Mouse (Mus musculus): ENCODE measurements at regions not wholly inside any gene's neighbourhood (a gene's known extent, or its start where the extent isn't known, plus 50 kb on each side); places are given as distances from the start of the nearest gene placed in this dataset.

DNA sequence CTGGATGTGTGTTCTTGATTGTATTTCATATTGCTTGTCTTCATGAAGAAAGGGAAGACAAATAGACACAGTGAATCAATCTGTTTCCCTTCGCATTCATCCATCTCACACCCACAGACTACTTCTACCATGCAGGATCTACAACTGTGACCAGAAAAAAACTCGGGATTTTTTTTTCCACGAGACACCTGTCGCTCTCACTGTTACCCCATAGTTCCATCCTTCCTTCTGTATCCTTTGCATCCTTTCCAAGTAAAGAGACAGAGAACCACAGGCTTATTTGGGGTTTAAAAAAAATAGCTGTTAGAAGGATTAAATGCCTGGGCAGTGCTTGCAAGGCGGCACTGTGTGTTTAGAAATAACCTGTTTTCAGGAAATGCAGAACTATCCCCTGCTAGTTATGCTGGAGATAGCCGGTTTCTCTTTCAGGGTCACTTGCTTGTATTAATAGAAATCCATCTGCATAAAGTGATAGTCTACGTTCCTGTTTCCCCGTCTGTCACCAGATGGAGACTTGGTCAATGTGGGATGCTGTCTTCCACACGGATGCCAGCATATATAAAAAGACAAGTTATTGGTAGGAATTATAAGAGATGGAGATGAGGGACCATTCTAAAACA lies 144.2 kb upstream of the Stmnd1 start:
- intact Hi-C loops (cut with DNase I; ENCODE audit: low total_unique reads), result no loop called here
- no peak for DNase-seq

DNA sequence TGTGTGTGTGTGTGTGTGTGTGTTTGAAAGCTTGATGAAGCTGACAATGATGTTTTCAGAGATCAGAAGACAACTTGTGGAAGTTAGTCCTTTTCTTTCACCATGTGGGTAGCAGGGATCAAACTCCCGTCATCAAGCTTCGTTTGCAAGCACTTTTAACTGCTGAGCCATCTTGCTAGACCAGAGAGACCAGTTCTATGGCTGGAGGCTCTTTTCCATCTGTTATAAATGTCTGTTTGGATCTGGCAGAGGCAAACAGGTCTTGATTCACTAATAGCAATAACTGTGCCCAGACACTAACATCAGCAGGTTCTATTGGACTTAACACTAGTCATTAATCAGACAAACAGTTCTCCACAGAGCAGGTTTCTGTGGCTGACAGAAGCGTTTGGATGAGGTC lies 150.1 kb upstream of the Stmnd1 start:
- DNase-seq, result no peak
- intact Hi-C loops (cut with DNase I; ENCODE audit: low total_unique reads), result no loop called here

DNA sequence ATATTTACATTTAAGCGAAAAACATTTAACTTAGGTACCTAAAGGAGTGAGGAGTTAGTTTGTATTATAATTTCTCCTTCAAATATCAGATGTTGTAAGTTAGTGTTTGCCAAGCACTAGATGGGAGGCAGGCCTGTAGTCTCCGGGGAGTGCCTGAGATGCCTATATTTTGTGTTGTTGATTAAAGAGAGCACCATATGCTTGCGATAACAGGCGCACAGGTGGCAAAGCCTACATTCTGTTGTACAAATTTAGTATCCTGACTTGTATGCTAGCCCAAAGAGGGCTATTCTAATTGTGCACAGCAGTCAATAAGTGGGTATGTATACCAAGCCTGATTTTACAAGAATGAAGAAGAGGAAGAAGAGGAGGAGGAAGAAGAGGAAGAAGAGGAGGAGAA lies 151.8 kb upstream of the Atxn1 start:
- intact Hi-C loops (cut with DNase I; ENCODE audit: low total_unique reads), result no loop called here
- DNase-seq, result no peak

DNA sequence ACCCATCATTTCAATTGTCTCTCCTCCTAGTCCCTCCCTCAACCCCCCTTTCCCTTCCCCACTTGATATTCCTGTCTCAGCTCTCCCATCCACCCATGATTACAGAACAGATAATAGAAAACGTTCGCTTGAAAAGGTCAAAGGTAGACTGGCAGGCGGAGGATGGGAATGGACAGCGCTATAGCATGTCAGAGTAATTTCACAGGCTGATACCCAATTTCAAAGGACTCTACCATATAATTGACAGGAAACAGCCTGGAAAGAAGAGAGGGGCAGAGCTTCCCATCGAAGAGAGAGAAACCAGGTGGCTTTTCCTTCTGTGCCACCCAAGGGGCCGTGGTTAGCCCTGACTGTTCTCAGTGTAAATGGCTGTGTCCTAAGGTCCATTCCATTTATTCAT lies 140.2 kb upstream of the Atxn1 start:
- no peak for DNase-seq
- intact Hi-C loops (cut with DNase I; ENCODE audit: low total_unique reads), result no loop called here

DNA sequence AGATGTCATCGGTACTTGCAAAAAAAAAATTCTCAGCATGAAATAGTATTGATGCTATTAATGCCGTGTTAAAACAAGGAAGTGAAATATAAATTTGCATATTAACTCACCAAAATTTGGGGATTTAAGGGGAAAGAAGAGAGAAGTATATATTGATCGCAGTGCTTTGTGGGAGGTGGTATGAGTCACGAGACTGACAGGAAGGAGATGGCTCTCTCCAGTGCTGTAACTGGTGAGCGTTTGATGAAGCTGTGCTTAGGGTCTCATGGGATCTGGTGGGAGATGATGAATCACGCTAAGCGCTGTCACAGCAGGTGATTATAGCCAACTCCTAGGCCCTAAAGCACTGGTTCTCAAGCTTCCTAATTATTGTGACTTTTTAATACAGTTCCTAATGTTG lies 133.8 kb upstream of the Atxn1 start:
- DNase-seq, result no peak
- intact Hi-C loops (cut with DNase I; ENCODE audit: low total_unique reads), result no loop called here

DNA sequence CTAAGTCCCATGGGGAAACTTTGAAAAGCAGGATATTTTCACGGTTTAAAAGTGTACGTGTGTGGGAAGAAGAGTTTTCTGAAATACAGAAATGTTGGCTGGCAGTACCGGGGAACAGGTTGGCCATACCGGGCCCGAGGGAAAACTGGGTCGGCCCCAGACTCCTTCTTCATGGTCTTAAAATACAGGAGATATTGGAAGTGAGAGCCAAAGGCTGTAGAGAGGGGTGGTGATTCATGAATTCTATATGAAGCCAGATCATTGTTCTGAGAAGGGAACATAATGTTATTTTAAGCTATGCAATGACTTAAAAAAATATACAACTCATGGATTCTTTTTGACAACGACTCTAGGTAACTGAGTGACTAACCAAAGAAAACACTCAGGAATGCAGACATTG lies 133.3 kb upstream of the Atxn1 start:
- intact Hi-C loops (cut with DNase I; ENCODE audit: low total_unique reads), result no loop called here
- DNase-seq, result no peak

DNA sequence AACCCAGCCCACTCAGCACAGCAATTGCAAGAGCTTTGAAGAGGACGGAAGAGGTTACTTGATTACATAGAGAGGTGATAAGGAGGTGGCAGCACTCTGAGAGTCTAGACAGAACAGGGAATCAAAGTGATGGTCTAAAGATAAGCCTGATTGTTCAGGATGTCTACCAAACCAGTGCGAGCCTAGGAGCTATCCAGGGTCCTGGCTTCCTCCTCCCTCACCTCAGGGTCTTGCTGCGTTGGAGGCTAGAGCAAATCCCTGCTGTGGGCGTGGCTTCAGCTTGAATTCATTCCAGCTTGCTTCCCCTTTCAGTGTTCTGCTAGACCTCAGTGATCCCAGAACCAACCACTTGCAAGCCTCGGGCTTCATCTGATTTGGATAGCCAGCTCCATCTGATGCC lies 132.2 kb upstream of the Atxn1 start:
- intact Hi-C loops (cut with DNase I; ENCODE audit: low total_unique reads), result no loop called here
- no peak for DNase-seq

DNA sequence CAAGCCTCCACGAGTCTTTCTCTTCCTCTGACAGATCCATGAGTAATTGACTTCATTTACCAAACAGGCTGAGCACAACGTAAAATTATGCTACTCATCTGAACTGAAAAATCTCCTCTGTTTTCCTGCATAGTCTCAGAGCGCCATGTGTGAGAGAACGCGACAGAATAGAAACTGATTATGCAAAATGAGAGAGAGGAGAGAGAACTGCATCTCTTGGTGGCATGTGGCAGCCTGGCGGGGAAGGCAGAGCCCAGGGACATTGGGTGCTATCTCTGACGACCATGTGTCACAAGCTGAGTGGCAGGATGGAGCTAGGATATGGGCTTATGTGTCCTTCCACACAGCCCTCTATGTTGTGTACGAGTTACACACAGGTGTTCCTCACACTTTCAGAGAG lies 131.6 kb upstream of the Atxn1 start:
- DNase-seq, result no peak
- intact Hi-C loops (cut with DNase I; ENCODE audit: low total_unique reads), result no loop called here

DNA sequence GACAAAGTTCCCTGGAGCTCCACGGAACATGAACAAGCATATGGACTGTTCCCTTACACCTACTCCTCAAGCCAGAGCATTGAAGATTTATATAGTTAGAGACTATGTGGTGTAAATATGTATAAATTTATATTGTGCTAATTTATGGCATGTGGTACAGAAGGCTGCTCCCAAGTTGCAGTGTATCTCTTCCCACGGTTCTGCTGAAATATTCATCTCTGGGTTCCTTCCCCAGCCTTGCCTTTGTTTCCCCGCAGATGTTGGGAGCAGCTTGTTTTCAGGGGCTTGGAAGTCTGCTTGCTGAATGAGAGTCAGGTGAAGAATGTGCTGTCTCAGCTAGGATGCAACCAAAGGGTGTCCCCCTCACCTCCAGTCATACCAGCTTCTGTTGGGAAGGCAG lies 128.0 kb upstream of the Atxn1 start:
- no peak for DNase-seq
- intact Hi-C loops (cut with DNase I; ENCODE audit: low total_unique reads), result no loop called here

DNA sequence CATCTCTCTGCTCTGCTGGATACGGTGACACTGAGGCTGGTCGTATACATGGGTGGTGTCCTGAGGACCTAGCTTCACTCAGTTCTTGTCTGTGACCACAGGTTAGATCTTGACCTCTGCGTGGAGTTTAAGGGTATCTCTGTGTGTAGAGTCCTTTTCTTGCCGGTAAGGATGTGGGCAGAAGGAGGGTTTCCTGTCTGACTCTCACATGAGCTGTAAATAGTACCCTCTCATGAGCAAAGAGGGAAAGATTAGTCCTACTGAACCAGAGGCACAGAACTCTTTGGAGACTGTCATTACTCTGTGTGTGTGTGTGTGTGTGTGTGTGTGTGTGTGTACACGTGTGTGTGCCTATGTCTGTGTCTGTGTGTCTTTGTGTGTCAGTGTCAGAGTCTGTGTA lies 126.3 kb upstream of the Atxn1 start:
- DNase-seq, result no peak
- intact Hi-C loops (cut with DNase I; ENCODE audit: low total_unique reads), result no loop called here

DNA sequence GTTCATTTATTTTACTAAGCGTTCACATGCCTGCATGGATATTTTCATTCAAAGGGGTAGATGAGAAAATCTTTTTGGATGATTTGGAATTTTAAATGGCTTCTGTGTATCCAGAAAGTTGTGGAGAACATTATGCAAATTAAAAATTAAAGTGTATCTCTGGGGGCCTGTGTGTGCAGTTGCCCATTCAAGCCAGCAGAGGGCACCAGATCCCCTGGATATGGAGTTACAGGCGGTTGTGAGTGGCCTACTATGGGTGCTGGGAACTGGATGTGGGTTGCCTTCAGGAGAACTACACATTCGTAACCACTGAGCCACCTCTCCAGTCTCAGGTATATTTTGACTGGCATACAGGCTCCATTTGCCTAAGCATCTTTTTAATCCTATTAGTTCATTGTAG lies 123.4 kb upstream of the Atxn1 start:
- DNase-seq, result no peak
- intact Hi-C loops (cut with DNase I; ENCODE audit: low total_unique reads), result no loop called here

DNA sequence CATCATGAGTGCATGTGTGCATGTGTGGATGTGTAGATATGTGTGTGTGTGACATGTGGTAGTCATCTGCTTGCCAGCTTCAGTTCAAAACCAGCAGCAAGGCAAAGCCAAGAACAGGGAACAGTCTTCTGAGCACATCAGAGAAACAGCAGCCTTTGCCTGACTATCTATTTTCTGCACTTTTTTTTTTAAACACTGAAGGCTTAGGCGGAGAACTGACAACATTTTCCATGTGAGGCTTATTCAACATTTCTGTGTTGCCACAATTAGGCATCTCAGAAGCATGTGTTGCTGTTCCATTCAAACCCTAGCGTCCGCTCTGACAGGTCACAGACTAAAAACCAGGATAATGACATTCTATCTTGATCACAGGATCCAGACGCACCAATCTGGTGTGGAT lies 122.9 kb upstream of the Atxn1 start:
- no peak for DNase-seq
- intact Hi-C loops (cut with DNase I; ENCODE audit: low total_unique reads), result no loop called here

DNA sequence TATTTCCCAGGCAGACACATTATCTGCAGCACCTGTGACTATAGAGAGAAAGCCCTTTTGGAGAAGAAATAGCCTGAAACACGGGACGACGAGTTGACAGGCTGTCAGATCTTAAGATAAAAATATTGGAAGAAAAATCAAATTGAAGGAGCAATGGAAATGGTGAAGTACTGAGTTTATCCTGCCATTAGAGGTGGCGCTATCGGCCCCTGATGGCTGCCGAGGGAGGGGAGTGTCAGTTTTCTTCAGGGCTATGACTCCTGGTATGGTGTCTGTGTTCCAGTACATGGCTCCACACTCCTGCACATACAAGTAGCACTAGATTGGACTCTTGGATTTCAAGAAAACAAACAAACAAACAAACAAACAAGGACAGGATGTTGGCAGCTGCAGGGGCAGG lies 112.1 kb upstream of the Atxn1 start:
- intact Hi-C loops (cut with DNase I; ENCODE audit: low total_unique reads), result no loop called here
- DNase-seq, result no peak

DNA sequence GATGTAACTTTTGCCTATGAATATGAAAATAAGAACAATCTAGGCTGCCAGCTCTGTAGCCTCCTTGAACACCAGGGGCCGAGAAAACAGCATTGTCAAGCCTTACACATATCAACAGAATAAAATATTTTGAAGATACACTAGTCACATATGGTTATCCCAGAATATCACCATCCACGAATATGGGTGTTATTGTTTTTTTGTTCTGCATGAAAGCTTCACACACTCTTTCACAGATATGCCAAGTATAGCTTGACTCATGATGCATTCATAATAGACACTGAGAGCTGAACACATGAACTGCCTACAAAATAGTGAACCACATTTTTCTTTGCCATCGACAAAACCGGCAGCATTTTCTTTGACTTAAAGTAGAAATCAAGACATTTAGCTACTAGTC lies 106.9 kb upstream of the Atxn1 start:
- intact Hi-C loops (cut with DNase I; ENCODE audit: low total_unique reads), result no loop called here
- DNase-seq, result no peak

DNA sequence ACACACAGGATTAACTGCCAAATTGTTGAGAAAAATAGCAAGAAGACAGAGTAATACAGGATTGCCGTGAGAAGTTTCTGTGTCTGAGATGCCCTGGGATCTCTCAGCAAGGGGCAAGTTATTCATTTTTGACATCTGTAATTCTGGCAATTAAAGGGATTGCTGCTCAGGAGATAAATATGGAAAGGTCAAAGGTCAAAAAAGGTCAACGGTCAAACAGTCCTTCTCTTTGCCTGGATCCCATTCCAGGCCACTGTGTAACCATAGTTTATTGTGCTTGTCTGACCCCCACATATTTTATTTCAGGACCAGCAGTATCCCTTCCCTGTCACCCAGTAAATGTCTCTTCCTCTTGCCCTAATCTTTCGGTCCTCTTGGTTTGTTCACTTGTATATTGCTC lies 104.8 kb upstream of the Atxn1 start:
- intact Hi-C loops (cut with DNase I; ENCODE audit: low total_unique reads), result no loop called here
- no peak for DNase-seq

DNA sequence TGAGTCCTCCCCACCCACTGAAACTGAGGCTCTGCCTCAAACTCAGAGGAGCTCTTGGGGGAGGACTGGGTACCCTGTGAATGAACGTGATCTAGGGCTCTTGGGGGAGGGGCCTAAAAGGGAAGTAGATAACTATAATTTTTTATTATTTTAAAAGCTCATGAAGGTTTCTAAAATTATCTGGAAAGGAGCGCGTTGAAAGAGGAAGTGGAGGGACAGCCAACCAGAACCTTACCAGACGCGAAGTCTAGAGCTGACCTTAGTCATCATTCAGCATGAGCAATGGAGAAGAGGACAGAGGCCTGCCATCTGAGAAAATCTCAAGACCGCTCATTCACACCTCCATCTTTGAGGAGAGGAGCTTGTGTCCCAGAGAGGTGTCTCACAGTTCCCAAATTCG lies 98.0 kb upstream of the Atxn1 start:
- DNase-seq, result no peak
- intact Hi-C loops (cut with DNase I; ENCODE audit: low total_unique reads), result no loop called here

DNA sequence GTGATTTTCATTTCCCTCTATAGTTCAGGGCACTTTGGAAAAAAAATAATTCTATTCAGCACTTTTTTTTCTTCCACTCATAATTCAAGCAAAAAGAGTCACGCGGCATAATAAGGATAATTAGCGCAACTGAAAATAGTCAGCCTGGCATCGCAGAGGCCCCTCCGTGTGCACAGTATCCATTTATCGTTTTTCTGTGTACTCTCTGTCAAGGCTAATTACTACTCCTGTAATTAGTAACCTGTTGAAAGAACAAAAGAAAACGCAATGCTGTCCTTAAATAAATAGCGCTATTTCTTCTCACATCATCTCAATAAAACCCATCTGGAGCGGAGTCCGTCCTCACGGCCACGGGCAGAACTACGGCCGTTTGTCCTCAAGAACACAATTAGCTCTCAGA lies 95.1 kb upstream of the Atxn1 start:
- DNase-seq, result no peak
- intact Hi-C loops (cut with DNase I; ENCODE audit: low total_unique reads), result loop anchor here (10.0 kb wide), 1 partner anchor 185 kb away; no protein-coding TSS in a partner anchor

DNA sequence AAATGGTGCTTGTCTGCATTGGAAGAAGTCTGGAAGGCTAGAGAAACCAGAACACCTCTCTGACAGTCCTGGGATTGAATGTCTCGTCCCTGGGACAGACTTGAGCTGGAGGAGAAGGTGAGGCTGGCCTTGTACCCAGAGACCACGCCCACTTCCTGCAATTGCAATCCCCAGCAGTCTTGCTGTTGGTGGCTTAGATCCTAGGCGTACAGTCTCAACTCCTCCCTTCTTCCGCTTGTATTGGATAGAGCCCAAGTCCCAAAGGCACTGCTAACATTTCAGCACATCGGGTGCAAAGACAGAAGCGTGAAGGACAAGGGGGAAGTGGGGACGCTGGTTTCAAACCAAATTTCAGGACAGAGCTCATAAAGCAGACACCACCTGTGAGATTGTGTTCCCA lies 94.1 kb upstream of the Atxn1 start:
- intact Hi-C loops (cut with DNase I; ENCODE audit: low total_unique reads), result loop anchor here (10.0 kb wide), 1 partner anchor 186 kb away; no protein-coding TSS in a partner anchor
- no peak for DNase-seq

DNA sequence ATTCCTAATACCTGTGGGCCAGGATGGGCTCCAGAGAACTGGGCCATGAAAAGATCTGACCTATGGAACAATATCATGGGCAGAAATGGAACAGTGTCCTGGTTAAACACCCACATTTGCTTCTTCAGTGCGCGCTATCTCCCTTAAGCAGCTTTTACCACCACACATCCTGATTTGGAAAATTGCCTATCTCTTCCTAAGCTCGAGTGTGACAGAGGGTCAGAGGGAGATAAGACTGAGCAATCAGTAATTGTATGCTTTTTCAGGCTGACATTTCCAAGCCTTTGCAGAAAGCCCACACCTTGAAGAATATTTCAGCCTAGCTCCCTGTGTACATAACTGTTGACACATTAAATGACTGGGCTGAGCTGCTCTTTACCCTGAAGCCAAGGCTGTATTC lies 93.5 kb upstream of the Atxn1 start:
- no peak for DNase-seq
- intact Hi-C loops (cut with DNase I; ENCODE audit: low total_unique reads), result loop anchor here (10.0 kb wide), 1 partner anchor 186 kb away; no protein-coding TSS in a partner anchor

DNA sequence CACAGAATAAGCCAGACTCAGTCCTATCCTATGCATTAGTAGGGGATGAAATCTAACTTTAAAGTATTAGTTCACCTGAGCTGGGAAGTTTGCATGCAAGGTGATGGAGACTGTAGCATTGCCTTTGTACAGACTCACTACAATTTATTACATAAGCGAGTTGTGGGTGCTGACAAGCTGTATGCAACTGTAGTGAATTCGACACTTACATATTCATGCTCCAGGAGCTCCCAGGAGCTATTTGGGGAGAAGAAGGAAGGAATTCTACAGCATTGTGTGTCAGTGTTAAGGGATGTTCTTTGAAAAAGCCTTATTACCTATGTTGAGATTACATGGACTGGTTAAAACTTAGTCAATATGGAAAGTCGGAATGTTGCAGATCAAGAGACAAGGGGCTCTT lies 90.6 kb upstream of the Atxn1 start:
- no peak for DNase-seq
- intact Hi-C loops (cut with DNase I; ENCODE audit: low total_unique reads), result loop anchor here (10.0 kb wide), 1 partner anchor 189 kb away; no protein-coding TSS in a partner anchor

DNA sequence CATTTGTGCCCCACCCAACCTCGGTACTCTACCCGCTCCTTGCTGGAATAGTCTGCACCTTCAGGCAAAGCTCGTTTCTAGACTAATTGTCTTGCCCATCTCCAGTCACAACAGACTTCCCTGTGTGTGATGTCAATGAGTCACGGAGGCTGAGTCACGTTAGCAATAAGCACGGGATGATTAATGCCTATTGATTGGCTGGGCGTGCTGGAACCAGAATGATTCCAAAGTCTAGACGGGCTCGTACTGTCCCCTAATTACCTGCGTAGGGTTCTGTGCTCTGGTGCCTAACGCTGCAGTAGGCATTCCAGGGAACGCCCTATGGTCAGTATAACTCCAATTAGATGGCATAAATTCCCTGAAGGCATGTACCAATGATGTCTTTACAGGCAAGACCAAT lies 78.8 kb upstream of the Atxn1 start:
- intact Hi-C loops (cut with DNase I; ENCODE audit: low total_unique reads), result no loop called here
- no peak for DNase-seq

DNA sequence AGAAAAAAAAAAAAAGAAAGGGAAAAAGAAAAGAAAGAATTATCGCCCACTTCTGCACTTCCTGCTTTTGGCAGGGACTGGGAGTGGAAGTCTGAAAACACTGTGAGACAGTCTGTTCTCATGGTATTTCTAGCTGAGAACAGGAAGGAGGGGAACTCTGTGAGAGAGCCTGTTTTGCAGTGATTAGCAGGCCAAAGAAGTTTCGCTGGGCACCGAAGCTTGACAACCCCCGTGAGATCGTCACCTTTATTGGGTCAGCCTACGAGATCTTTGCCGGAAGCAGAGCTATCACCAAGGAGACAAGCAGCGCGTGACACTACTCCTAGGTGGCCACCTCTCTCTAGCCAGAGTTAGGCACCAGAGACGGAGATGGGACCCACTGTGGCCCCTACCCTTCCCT lies 78.2 kb upstream of the Atxn1 start:
- no peak for DNase-seq
- intact Hi-C loops (cut with DNase I; ENCODE audit: low total_unique reads), result no loop called here
